In the genomic region with DNA sequence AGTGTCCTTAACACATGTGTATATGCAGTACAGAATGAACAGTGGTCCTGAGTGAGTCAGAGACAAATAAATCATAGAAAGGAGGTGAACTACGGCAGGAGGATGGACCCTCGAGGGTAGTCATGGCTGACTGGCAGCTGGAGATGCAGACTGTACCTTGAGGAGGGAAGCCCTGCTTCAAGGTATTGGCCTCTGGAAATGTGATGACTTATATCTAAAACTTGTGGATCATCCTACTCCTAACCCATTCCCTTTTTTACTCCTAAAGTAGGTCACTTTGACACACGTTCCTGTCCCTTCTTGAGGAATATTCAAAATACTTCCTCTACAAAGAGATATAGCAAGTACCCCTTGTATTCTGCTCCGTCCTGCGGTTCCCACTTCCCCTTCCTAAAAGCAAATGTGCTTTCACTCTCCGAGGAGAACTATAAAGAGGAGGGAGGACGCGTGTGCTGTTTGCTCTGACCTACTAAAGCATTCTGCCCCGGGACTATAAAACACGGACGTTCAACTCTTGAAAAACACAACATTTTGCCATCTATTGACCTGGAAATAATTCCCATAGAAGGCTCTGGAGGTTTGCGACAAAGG, we compare ENCODE assay signal across 22 mouse cellular contexts. TPM values are rescaled to one million over a fixed set of nuclear protein-coding genes. Genes with fewer than 3 reads are reported as not detected.
DNase-seq lines count a peak whose midpoint lies in the region; ATAC-seq and TF ChIP-seq lines count a peak whose summit lies in the region.
"Had no signal": no experiment of that assay in that cellular context is flagged by ENCODE, and none has a peak within 500 bp of the region (broad histone marks: within the 10 kb centered on the region; RNA-seq: fewer than 3 reads in every experiment).

No protein-coding gene starts in this region.

- DNase-seq in kidney, postnatal 0 days (ENCODE audit: low spot score) = no peak
- DNase-seq in kidney, adult 9 months = no peak
- DNase-seq in splenic B cell, adult 2 months (ENCODE audit: low read depth, low spot score) = peak; percentile 1
- DNase-seq in urinary bladder, postnatal 4 days (ENCODE audit: low spot score in 2 of 2) = no peak
- no peak for DNase-seq in left cerebral cortex, adult 2 months (ENCODE audit: extremely low spot score in 1 of 2, low spot score in 2 of 2)
- DNase-seq: adrenal gland, adult 8-10 months; cerebellum, postnatal 10 days; embryo, embryonic 11 days; gastrocnemius, postnatal 36 days; heart, postnatal 14 days; kidney, adult 2 months; kidney, postnatal 4 days; liver, embryonic 13.5 days; lung, embryonic 14.5 days; lung, postnatal 4 days; right cerebral cortex, postnatal 14 days had no signal

- H3K9ac ChIP-seq in kidney, postnatal 0 days (ENCODE audit: low read depth, low read length) = no peak overlapping the region
- H3K9ac ChIP-seq: limb, embryonic 13.5 days; liver, embryonic 13.5 days; lung, embryonic 14.5 days had no signal

- H3K4me1 ChIP-seq in kidney, postnatal 0 days (replicated peaks; ENCODE audit: insufficient read depth, low read length) = no peaks in the 10 kb centered on the region
- H3K4me1 ChIP-seq: liver, embryonic 13.5 days had no signal

- intact Hi-C loops in left cerebral cortex, adult 2 months (cut with DNase I) = no loop called here

- ATAC-seq in kidney, postnatal 0 days (replicated peaks; ENCODE audit: low FRiP score, low read depth) = no peak
- ATAC-seq in common myeloid progenitor, adult 5-6 weeks (replicated peaks; ENCODE audit: low read depth, poor library complexity, severe bottlenecking) = peak; percentile 95
- ATAC-seq in granulocyte monocyte progenitor cell, adult 5-6 weeks (replicated peaks; ENCODE audit: poor library complexity, severe bottlenecking) = peak; percentile 97
- ATAC-seq: Patski had no signal

- H3K27ac ChIP-seq in kidney, postnatal 0 days = no peak overlapping the region
- H3K27ac ChIP-seq in left cerebral cortex, adult 2 months = no peak overlapping the region
- H3K27ac ChIP-seq: limb, embryonic 13.5 days; liver, embryonic 13.5 days had no signal

- TF ChIP-seq CTCF in kidney, postnatal 0 days (IDR thresholded peaks at IDR 0.05; ENCODE audit: low read depth) = no peak
- no peak for TF ChIP-seq CTCF in left cerebral cortex, adult 2 months (IDR thresholded peaks at IDR 0.05)

- no peaks in the 10 kb centered on the region for H3K36me3 ChIP-seq in kidney, postnatal 0 days (ENCODE audit: insufficient read depth, low read length)
- H3K36me3 ChIP-seq in splenic B cell, adult 2 months (ENCODE audit: control insufficient read depth, insufficient read depth, low read length, poor library complexity, severe bottlenecking) = no peaks in the 10 kb centered on the region
- H3K36me3 ChIP-seq: limb, embryonic 13.5 days; liver, embryonic 13.5 days had no signal

- WGBS in kidney, postnatal 0 days = 59% methylated on average over 12 of the region's 12 CpGs

- no peaks in the 10 kb centered on the region for H3K9me3 ChIP-seq in kidney, postnatal 0 days (replicated peaks; ENCODE audit: low read length)
- H3K9me3 ChIP-seq: limb, embryonic 13.5 days; liver, embryonic 13.5 days had no signal

- peak overlapping the region; percentile 31; the same call in 1 of the 2 replicates for H3K4me2 ChIP-seq in kidney, postnatal 0 days (ENCODE audit: low read length)
- H3K4me2 ChIP-seq: heart, embryonic 11.5 days; limb, embryonic 13.5 days; liver, embryonic 13.5 days; lung, embryonic 14.5 days; midbrain, embryonic 11.5 days had no signal

- H3K27me3 ChIP-seq in kidney, postnatal 0 days (ENCODE audit: insufficient read depth, low read length) = no peaks in the 10 kb centered on the region
- no peaks in the 10 kb centered on the region for H3K27me3 ChIP-seq in splenic B cell, adult 2 months (ENCODE audit: control insufficient read depth, insufficient read depth, low read length, poor library complexity, severe bottlenecking)
- H3K27me3 ChIP-seq: limb, embryonic 13.5 days; liver, embryonic 13.5 days had no signal

- H3K4me3 ChIP-seq in kidney, postnatal 0 days (replicated peaks; ENCODE audit: low read depth, low read length) = no peak overlapping the region
- H3K4me3 ChIP-seq in left cerebral cortex, adult 2 months = no peak overlapping the region
- H3K4me3 ChIP-seq: limb, embryonic 13.5 days; liver, embryonic 13.5 days had no signal

RNA-seq across cellular contexts. Expression of a gene that starts 2.3 kb away (rescaled TPM):
- 0.37 and 0.45 TPM in 2 replicates for polyA plus RNA-seq in kidney, postnatal 0 days (2015; fragmentation: Nextera tagmentation; extraction: Ambion mirVana)
- 0.27 TPM in 1 of 2 replicates, not detected in the other for total RNA-seq in common myeloid progenitor, adult 5-6 weeks (2017)
- not detected in 2 replicates for total RNA-seq in granulocyte monocyte progenitor cell, adult 5-6 weeks (2014; fragmentation: Nextera tagmentation)
- not detected in 2 replicates for total RNA-seq in granulocyte monocyte progenitor cell, adult 5-6 weeks (2017)
- 1 to 10 TPM in 1 of 2 experiments, under 1 TPM in 1; 0.59 to 1.8 TPM for total RNA-seq in left cerebral cortex, adult 2 months (2021)
